Mouse (Mus musculus) forebrain, embryonic 14.5 days (tissue): ENCODE data around the gene Sipa1l3. TPM values are rescaled to one million over a fixed set of nuclear protein-coding genes. Genes with fewer than 3 reads are reported as not detected.

ENCODE experiments used
- ATAC-seq: fragments of 200-750 bp; cut with Nextera tagmentation; 2 replicates; pipeline ENCODE4 v1.8.0; 2017; ENCODE audit warnings: mild to moderate bottlenecking, moderate library complexity
- DNase-seq: peaks from one replicate; pipeline ENCODE4 v3.0.0-alpha.2; 2015; ENCODE audit warnings: low spot score
- H3K27ac ChIP-seq: fragments of 300-500 bp; sonication (generic); 2 replicates; pipeline ENCODE4 v1.5.1; 2014; ENCODE audit warnings: low read depth, mild to moderate bottlenecking, control low read depth, low read length, moderate library complexity
- H3K27me3 ChIP-seq: fragments of 300-500 bp; sonication (generic); replicated peaks from 2 replicates; pipeline ENCODE4 v1.6.1; 2014; ENCODE audit warnings: low read length, control low read depth, mixed read lengths; ENCODE audit not compliant: control insufficient read depth, insufficient read depth
- H3K36me3 ChIP-seq: fragments of 300-500 bp; sonication (generic); 2 replicates; pipeline ENCODE4 v1.6.1; 2014; ENCODE audit warnings: low read length, control low read depth; ENCODE audit not compliant: control insufficient read depth, insufficient read depth
- H3K4me1 ChIP-seq: fragments of 300-500 bp; sonication (generic); 2 replicates; pipeline ENCODE4 v1.6.1; 2014; ENCODE audit warnings: antibody characterized with exemption, low read length, control low read depth; ENCODE audit not compliant: control insufficient read depth, insufficient read depth
- H3K4me2 ChIP-seq: fragments of 300-500 bp; sonication (generic); 2 replicates; pipeline ENCODE4 v1.6.1; 2014; ENCODE audit warnings: mild to moderate bottlenecking, control low read depth, low read length
- H3K4me3 ChIP-seq: fragments of 300-500 bp; sonication (generic); 2 replicates; pipeline ENCODE4 v1.5.1; 2014; ENCODE audit warnings: low read depth, low read length, control low read depth
- H3K9ac ChIP-seq: fragments of 300-500 bp; sonication (generic); 2 replicates; pipeline ENCODE4 v1.6.1; 2014; ENCODE audit warnings: mild to moderate bottlenecking, low read length, control low read depth, moderate library complexity
- H3K9me3 ChIP-seq: fragments of 300-500 bp; sonication (generic); replicated peaks from 2 replicates; pipeline ENCODE4 v1.6.1; 2016; ENCODE audit warnings: low read length, control low read depth, mixed read lengths; ENCODE audit not compliant: control insufficient read depth
- WGBS: fragments of 180-500 bp; shearing (Covaris S2); extraction: QIAGEN DNeasy Blood & Tissue Kit; methylation state at CpG from one replicate; pipeline ENCODE4 v1.1.7; 2014; 5-methylcytosine and 5-hydroxymethylcytosine counted together
- polyA plus RNA-seq: library from polyadenylated mRNA; unstranded; fragments of >200 nt; fragmentation: Nextera tagmentation; extraction: Ambion mirVana; gene quantifications from 2 replicates; pipeline ENCODE4 v1.2.1, GENCODE M21; 2014

The Sipa1l3 gene
- polyA plus RNA-seq, 1 experiment from 2014 or later = 6.2 TPM

DNA sequence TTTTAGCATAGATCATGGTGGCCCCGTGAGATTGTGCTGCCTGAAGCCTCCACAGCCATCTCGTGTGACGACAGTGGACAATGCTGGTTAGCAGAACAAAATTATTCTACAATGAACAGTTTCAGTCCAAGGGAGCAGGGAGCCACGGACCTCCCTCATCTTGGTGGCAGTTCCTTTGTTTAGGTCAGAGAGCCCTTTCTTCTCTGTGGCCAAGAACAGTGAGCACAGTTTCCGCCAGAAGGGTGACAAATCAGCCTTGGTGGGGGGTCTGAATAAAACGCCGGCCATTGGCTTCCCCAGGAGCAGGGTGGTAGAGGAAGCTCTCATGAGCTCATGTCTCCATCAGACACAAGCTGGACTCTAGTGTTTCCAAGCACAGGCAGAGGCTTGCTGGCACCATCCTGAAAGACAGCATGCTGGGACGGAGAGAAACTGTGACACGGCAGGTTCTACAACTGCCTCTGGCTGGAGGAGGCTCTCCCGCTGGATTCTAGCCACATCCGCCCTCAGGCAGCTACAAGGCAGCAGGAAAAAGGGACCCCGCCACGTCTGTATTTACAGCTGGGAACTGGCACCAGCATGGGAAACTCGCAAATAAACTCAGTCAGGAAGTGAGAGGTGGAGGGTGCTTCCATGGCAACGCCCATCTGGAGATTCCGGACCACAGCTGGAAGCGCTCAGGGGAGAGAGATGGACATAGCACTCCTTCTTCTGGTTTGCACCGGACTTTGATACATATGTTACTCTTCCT, 65.3 kb downstream of the Sipa1l3 start:
- Histone ChIP-seq H3K27me3 (no peaks in the 10 kb centered on the region), H3K4me3 (no peak overlapping the region), H3K4me1 (peaks cover 8% of the 10 kb centered on the region; the same call in 1 of the 2 replicates), H3K36me3 (no peaks in the 10 kb centered on the region), H3K4me2 (peak overlapping the region; percentile 9; the same call in 1 of the 2 replicates), H3K9ac (no peak overlapping the region; the same call in 1 of the 2 replicates), H3K27ac (peak overlapping the region; percentile 17; the same call in 1 of the 2 replicates), H3K9me3 (no peaks in the 10 kb centered on the region)
- ATAC-seq (peak; percentile 45; the same call in 1 of the 2 replicates), DNase-seq (peak; percentile 53)
- WGBS = 20% methylated on average over 18 of the region's 18 CpGs

DNA sequence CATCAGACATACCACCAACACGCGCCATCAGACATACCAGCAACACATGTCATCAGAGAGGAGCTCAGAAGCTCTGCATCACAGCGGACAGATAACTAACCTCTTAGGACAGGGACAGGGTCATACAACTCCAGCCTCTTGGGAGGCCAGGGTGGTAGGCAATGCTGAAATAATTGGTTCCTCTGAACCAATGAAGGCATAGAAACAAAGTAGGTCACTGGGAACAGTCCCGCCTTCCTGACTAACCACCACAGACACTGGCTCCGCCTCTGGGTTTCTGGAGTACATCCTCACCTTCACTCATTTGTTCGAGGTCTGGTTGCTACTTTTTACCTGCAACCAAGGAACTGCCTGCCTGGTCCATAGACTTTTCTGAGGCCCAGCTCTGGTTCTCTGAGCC, 66.1 kb downstream of the Sipa1l3 start:
- Histone ChIP-seq H3K36me3 (no peaks in the 10 kb centered on the region), H3K9me3 (no peaks in the 10 kb centered on the region), H3K27me3 (no peaks in the 10 kb centered on the region), H3K4me2 (no peak overlapping the region), H3K4me3 (no peak overlapping the region), H3K9ac (no peak overlapping the region), H3K4me1 (peaks cover 8% of the 10 kb centered on the region; the same call in 1 of the 2 replicates), H3K27ac (no peak overlapping the region)
- no peak for DNase-seq
- no peak for ATAC-seq
- WGBS = 85% methylated on average over 6 of the region's 6 CpGs

DNA sequence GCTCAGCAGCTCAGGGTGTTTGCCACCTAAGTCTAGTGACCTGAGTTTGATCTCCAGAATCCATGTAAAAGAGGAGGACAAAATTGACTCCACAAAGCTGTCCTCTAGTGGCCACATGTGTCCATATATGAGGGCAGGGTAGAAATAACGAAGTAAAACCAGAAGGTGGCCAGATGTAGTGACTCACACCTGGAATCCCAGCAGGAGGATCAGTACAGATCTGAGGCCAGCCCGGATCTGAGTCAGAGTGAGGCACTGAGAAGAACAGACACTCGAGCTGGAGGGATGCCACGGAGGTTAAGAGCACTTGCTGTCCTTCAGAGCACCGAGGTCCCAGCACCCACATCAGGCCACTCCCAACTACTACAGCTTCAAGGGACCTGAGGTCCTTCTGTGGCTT, 68.3 kb downstream of the Sipa1l3 start:
- H3K27ac ChIP-seq = no peak overlapping the region
- H3K4me3 ChIP-seq = no peak overlapping the region
- H3K9ac ChIP-seq = no peak overlapping the region
- H3K4me1 ChIP-seq = peaks cover 8% of the 10 kb centered on the region; the same call in 1 of the 2 replicates
- WGBS = 87% methylated on average over 5 of the region's 5 CpGs
- DNase-seq (no peak), ATAC-seq (no peak)
- H3K4me2 ChIP-seq = no peak overlapping the region
- no peaks in the 10 kb centered on the region for H3K27me3 ChIP-seq
- H3K9me3 ChIP-seq = no peaks in the 10 kb centered on the region
- H3K36me3 ChIP-seq = no peaks in the 10 kb centered on the region

DNA sequence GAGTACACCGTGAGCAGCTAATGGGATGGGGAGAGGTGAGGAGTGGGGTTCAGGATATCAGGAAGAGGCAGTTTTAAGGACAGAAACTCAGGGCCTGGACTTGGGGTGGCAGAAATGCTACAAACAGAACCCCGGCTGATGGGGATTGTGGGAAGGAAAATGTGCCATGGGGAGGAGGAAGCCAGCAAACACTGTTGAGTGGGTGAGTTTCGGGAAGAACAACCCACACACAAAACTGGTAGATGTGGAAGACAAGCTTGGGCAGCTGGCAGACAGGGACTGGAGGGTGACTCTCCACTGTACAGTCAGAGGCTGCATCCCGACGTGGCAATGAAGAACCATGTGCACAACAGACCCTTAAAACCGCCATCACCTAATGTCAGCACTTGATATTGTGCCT, 69.6 kb downstream of the Sipa1l3 start:
- Histone ChIP-seq H3K4me3 (no peak overlapping the region), H3K36me3 (no peaks in the 10 kb centered on the region), H3K4me2 (no peak overlapping the region), H3K27ac (no peak overlapping the region), H3K9me3 (no peaks in the 10 kb centered on the region), H3K27me3 (no peaks in the 10 kb centered on the region), H3K4me1 (peaks cover 8% of the 10 kb centered on the region; the same call in 1 of the 2 replicates), H3K9ac (no peak overlapping the region)
- no peak for DNase-seq
- WGBS = 97% methylated on average over 6 of the region's 6 CpGs
- ATAC-seq = no peak

DNA sequence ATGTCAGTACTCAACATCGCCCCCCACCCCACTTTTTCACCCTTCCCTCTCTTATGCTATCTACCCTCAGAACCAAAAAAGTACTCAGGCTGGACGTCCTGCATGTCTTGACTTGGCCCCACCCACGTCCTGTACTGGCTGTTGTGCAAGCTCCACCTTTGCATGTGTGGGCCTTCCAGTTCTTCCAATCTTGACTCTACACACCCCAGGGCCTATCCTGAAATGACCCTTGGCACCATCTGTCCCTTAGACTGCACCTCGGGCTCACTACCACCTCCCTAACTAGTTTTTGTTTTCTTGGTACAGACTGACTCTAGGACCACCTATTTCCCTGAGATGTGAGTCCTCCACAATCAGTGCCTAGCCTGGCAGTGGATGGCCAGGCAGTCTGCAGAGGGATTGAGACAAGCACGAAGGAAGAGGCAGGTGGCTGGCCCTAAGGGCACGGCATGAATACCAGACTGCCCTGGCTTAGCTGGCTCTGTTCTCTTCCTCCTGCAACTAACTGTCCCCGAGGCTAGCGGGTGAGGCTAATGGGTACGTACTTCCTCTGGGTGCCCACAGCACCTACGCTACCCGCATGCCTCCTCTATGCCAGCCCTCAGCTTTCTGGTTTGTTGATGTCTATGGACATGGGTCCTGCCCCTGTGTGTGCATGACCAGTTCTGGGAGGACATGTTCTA, 71.2 kb downstream of the Sipa1l3 start:
- ATAC-seq (no peak), DNase-seq (no peak)
- no peak overlapping the region for H3K9ac ChIP-seq
- no peak overlapping the region for H3K4me3 ChIP-seq
- 87% methylated on average over 11 of the region's 11 CpGs for WGBS
- no peaks in the 10 kb centered on the region for H3K36me3 ChIP-seq
- H3K27ac ChIP-seq = no peak overlapping the region
- no peaks in the 10 kb centered on the region for H3K4me1 ChIP-seq
- no peaks in the 10 kb centered on the region for H3K9me3 ChIP-seq
- no peaks in the 10 kb centered on the region for H3K27me3 ChIP-seq
- H3K4me2 ChIP-seq = no peak overlapping the region

DNA sequence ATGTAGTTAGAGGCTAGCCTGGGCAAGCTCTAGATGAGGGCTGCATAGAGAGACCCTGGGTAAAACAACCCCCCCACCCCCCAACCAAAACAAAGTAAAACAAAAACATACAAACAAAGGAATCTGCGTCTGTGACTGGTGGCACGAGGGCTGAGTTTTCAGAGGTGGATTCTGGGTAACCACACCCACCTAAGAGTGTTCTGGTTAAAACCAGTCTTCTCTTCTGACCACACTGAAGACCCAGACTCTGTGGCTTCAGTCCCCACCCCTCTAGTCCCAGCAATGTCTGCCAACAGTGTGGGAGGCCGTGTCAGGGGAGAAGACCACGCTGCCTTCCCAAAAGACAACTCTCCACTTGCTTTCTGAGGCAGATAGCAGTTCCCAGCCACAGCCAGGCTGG, 72.3 kb downstream of the Sipa1l3 start:
- DNase-seq (no peak), ATAC-seq (no peak)

DNA sequence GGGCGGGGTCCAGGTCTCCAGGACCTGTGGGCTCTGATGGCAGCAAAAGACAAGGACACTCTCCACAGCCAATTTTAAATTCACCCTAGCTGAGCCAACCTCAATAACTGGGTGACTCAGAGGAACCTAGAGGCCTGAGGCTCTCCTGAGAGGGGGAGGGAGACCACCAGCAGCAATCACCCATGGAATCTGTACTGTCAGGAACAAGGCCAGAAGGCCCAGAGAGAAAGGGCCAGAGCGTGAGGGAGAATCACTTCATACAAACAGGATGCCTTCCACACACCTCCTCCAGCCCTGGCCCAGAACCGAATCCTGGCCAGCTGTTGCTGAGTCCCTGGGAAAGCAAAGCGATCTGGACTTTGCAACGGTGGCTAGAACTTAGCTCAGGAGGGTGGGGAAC, 73.9 kb downstream of the Sipa1l3 start:
- no peak overlapping the region for H3K27ac ChIP-seq
- ATAC-seq = no peak
- 85% methylated on average over 5 of the region's 5 CpGs for WGBS

More for the DNA sequence above, 72.3 kb downstream of the Sipa1l3 start:
- WGBS = 76% methylated on average over 4 of the region's 4 CpGs
- H3K4me1 ChIP-seq = no peaks in the 10 kb centered on the region
- H3K27me3 ChIP-seq = no peaks in the 10 kb centered on the region
- H3K4me3 ChIP-seq = no peak overlapping the region
- no peak overlapping the region for H3K4me2 ChIP-seq
- H3K9me3 ChIP-seq = no peaks in the 10 kb centered on the region
- no peaks in the 10 kb centered on the region for H3K36me3 ChIP-seq
- no peak overlapping the region for H3K9ac ChIP-seq
- H3K27ac ChIP-seq = no peak overlapping the region

DNA sequence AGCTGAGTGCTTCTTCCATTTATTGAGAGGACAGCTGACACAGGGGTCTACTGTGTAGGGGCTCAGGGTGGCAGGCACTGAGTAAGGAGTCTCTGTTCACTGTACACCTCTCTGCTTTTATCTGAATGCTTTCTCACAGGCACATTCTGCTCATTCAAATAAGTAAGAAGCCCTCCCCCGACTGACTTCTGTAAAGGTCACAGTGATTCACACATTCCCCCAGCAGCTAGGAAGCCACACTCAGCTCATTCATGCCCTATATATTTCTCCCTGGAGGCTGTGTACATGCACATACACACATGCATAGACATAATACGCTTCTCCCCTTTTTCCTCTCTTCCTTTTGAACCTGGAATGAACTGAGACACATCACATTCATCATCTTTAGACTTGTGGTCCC, 74.4 kb downstream of the Sipa1l3 start:
- H3K27me3 ChIP-seq = no peaks in the 10 kb centered on the region
- no peak for DNase-seq
- no peaks in the 10 kb centered on the region for H3K9me3 ChIP-seq
- H3K27ac ChIP-seq = no peak overlapping the region
- 82% methylated on average over 2 of the region's 2 CpGs for WGBS
- ATAC-seq = no peak
- no peaks in the 10 kb centered on the region for H3K4me1 ChIP-seq
- H3K9ac ChIP-seq = no peak overlapping the region
- H3K36me3 ChIP-seq = no peaks in the 10 kb centered on the region
- no peak overlapping the region for H3K4me2 ChIP-seq
- no peak overlapping the region for H3K4me3 ChIP-seq

More for the DNA sequence above, 73.9 kb downstream of the Sipa1l3 start:
- Histone ChIP-seq H3K4me3 (no peak overlapping the region), H3K9ac (no peak overlapping the region), H3K4me2 (no peak overlapping the region), H3K27me3 (no peaks in the 10 kb centered on the region), H3K4me1 (no peaks in the 10 kb centered on the region), H3K9me3 (no peaks in the 10 kb centered on the region), H3K36me3 (no peaks in the 10 kb centered on the region)
- no peak for DNase-seq

DNA sequence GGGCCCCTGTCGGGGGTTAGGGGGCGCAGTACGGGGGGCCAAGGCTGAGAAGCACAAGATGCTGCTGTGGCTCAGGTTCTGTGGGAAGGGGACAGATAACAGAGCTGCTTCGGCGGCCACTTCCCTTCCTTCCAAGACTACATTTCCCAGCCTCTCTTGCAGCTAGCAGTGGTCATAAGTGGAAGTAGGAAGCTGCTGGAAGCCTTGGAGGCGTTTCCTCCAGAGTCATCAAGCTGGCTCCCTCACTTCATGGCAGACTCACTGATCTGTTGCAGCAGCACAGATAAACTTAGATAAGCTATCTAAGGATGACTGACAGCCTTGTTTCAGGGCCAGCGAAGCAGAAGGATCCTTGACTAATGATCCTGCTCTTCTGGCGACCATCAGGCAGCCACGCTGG, 76.6 kb downstream of the Sipa1l3 start:
- H3K9ac ChIP-seq = no peak overlapping the region; the same call in 1 of the 2 replicates
- no peaks in the 10 kb centered on the region for H3K4me1 ChIP-seq
- ATAC-seq (0 out of 2 replicates have a peak, but pooled peaks have one; percentile 20), DNase-seq (no peak)
- H3K27ac ChIP-seq = no peak overlapping the region
- WGBS = 48% methylated on average over 9 of the region's 9 CpGs
- no peaks in the 10 kb centered on the region for H3K36me3 ChIP-seq
- H3K9me3 ChIP-seq = no peaks in the 10 kb centered on the region
- no peak overlapping the region; the same call in 1 of the 2 replicates for H3K4me2 ChIP-seq
- H3K27me3 ChIP-seq = no peaks in the 10 kb centered on the region
- no peak overlapping the region for H3K4me3 ChIP-seq
